Mouse (Mus musculus) liver, embryonic 14.5 days (tissue): ENCODE measurements around the gene Trpc5. TPM values are rescaled to one million over a fixed set of nuclear protein-coding genes. Genes with fewer than 3 reads are reported as not detected.
A peak's percentile ranks its signal among the peaks of the same experiment; 100 is the strongest.

Experiments used
- ATAC-seq: fragments of 200-750 bp; cut with Nextera tagmentation; 2 replicates; pipeline ENCODE4 v1.8.0; 2017; ENCODE audit warnings: moderate number of reproducible peaks, mild to moderate bottlenecking, moderate library complexity; ENCODE audit not compliant: insufficient read depth
- DNase-seq, 3 experiments: peaks; one replicate each; pipeline ENCODE4 v3.0.0-alpha.2; 2012 to 2013; ENCODE audit warnings: low read depth in 3 of 3, low spot score in 3 of 3
- H3K27ac ChIP-seq: fragments of 300-500 bp; sonication (generic); 2 replicates; pipeline ENCODE4 v1.5.1; 2014; ENCODE audit warnings: moderate library complexity, mild to moderate bottlenecking, control low read depth, inconsistent platforms
- H3K27me3 ChIP-seq: fragments of 300-500 bp; sonication (generic); 2 replicates; pipeline ENCODE4 v1.6.1; 2014; ENCODE audit warnings: mild to moderate bottlenecking, low read length, moderate library complexity; ENCODE audit not compliant: control insufficient read depth, insufficient read depth
- H3K36me3 ChIP-seq: fragments of 300-500 bp; sonication (generic); replicated peaks from 2 replicates; pipeline ENCODE4 v1.6.1; 2014; ENCODE audit warnings: low read depth; ENCODE audit not compliant: control insufficient read depth, insufficient read depth
- H3K4me1 ChIP-seq, 2 experiments: fragments of 200-500 bp in 1 of 2; fragments of 300-500 bp in 1 of 2; sonication (generic) in 1 of 2; replicated peaks; 2 replicates each; pipeline ENCODE4 v1.6.1; 2012 to 2014; ENCODE audit warnings: antibody characterized with exemption in 1 of 2, inconsistent platforms in 1 of 2, low read length in 1 of 2; ENCODE audit not compliant: control insufficient read depth in 2 of 2, insufficient read depth in 2 of 2
- H3K4me2 ChIP-seq: fragments of 300-500 bp; sonication (generic); 2 replicates; pipeline ENCODE4 v1.6.1; 2014; ENCODE audit warnings: low read depth, mild to moderate bottlenecking, control low read depth, moderate library complexity
- H3K4me3 ChIP-seq, 2 experiments: fragments of 200-500 bp in 1 of 2; fragments of 300-500 bp in 1 of 2; sonication (generic) in 1 of 2; 2 replicates each; pipeline ENCODE4 v1.5.1; 2012 to 2014; ENCODE audit warnings: low read depth in 2 of 2, low read length in 2 of 2, mild to moderate bottlenecking in 2 of 2, control low read depth in 1 of 2, inconsistent platforms in 1 of 2, moderate library complexity in 1 of 2; ENCODE audit not compliant: insufficient read depth in 1 of 2
- H3K9ac ChIP-seq: fragments of 300-500 bp; sonication (generic); replicated peaks from 2 replicates; pipeline ENCODE4 v1.6.1; 2014; ENCODE audit warnings: mild to moderate bottlenecking, control low read depth, moderate library complexity
- H3K9me3 ChIP-seq: fragments of 300-500 bp; sonication (generic); 2 replicates; pipeline ENCODE4 v1.6.1; 2016; ENCODE audit warnings: low read length, mixed read lengths; ENCODE audit not compliant: control insufficient read depth
- CTCF ChIP-seq: IDR thresholded peaks from 2 replicates; pipeline ENCODE4 v1.5.1; 2016; ENCODE audit warnings: antibody characterized with exemption, low read depth, control low read depth
- EP300 ChIP-seq: IDR thresholded peaks from 2 replicates; pipeline ENCODE4 v1.6.1; 2016; ENCODE audit warnings: antibody characterized with exemption, low read depth
- WGBS: fragments of 180-500 bp; shearing (Covaris S2); extraction: QIAGEN DNeasy Blood & Tissue Kit; methylation state at CpG from one replicate; pipeline ENCODE4 v1.1.7; 2014; ENCODE audit not compliant: insufficient replicate concordance; 5-methylcytosine and 5-hydroxymethylcytosine counted together
- polyA plus RNA-seq, 2 experiments: library from polyadenylated mRNA; depleted of rRNA in 1 of 2; stranded (reverse) in 1 of 2; unstranded in 1 of 2; fragments of >200 nt; fragmentation: Nextera tagmentation in 1 of 2; extraction: Ambion mirVana in 1 of 2; gene quantifications; 2 replicates each; pipeline versions ENCODE4 v1.2.1 to v1.2.3; 2012 to 2014

Gene Trpc5
- polyA plus RNA-seq, 2 experiments: 0.04 TPM; not detected in 1

- TF ChIP-seq CTCF (no peak), EP300 (no peak)
- 21% methylated on average over 19 of the region's 20 CpGs for WGBS
- Histone ChIP-seq H3K36me3 (no peaks in the 10 kb centered on the region), H3K9ac (no peak overlapping the region), H3K4me2 (0 out of 2 replicates have a peak overlapping the region, but pooled peaks have one; percentile 22), H3K4me1 (no peaks in the 10 kb centered on the region), H3K4me3 (no peak overlapping the region), H3K27ac (no peak overlapping the region), H3K27me3 (peaks cover 5% of the 10 kb centered on the region), H3K9me3 (no peaks in the 10 kb centered on the region)
- no peak for DNase-seq
- ATAC-seq: no peak
These were observed 238 bp downstream of the Trpc5 start for GRCm38 (mm10) chrX:144687742-144688141.

GRCm38 (mm10) chrX:144652196-144652595 lies 35.8 kb downstream of the Trpc5 start:
- no peaks in the 10 kb centered on the region for H3K9me3 ChIP-seq
- no peak for TF ChIP-seq EP300
- TF ChIP-seq CTCF: no peak
- no peak for DNase-seq

GRCm38 (mm10) chrX:144645394-144645793 lies 42.6 kb downstream of the Trpc5 start:
- H3K36me3 ChIP-seq: no peaks in the 10 kb centered on the region
- no peaks in the 10 kb centered on the region for H3K4me1 ChIP-seq
- no peak for DNase-seq
- ATAC-seq: no peak
- 33% methylated on average over 1 of the region's 1 CpGs for WGBS
- no peak overlapping the region for H3K9ac ChIP-seq
- no peak overlapping the region for H3K4me2 ChIP-seq
- H3K27ac ChIP-seq: no peak overlapping the region
- no peak for TF ChIP-seq EP300
- TF ChIP-seq CTCF: peak; percentile 31; the same call in 1 of the 2 replicates
- no peaks in the 10 kb centered on the region for H3K27me3 ChIP-seq
- H3K9me3 ChIP-seq: no peaks in the 10 kb centered on the region
- no peak overlapping the region for H3K4me3 ChIP-seq

More at GRCm38 (mm10) chrX:144652196-144652595, 35.8 kb downstream of the Trpc5 start:
- ATAC-seq: no peak
- Histone ChIP-seq H3K36me3 (no peaks in the 10 kb centered on the region), H3K9ac (no peak overlapping the region), H3K27me3 (no peaks in the 10 kb centered on the region), H3K4me3 (no peak overlapping the region), H3K27ac (no peak overlapping the region), H3K4me2 (no peak overlapping the region), H3K4me1 (no peaks in the 10 kb centered on the region)
- 53% methylated on average over 2 of the region's 2 CpGs for WGBS

GRCm38 (mm10) chrX:144644756-144645155 lies 43.2 kb downstream of the Trpc5 start:
- no peak overlapping the region for H3K27ac ChIP-seq
- no peaks in the 10 kb centered on the region for H3K27me3 ChIP-seq
- H3K9ac ChIP-seq: no peak overlapping the region
- no peak overlapping the region for H3K4me2 ChIP-seq
- no peaks in the 10 kb centered on the region for H3K4me1 ChIP-seq
- no peak overlapping the region for H3K4me3 ChIP-seq
- DNase-seq (no peak), ATAC-seq (no peak)
- WGBS: 25% methylated on average over 3 of the region's 3 CpGs
- no peak for TF ChIP-seq EP300
- TF ChIP-seq CTCF: no peak
- no peaks in the 10 kb centered on the region for H3K9me3 ChIP-seq
- H3K36me3 ChIP-seq: no peaks in the 10 kb centered on the region

- no peak overlapping the region for H3K9ac ChIP-seq
- no peaks in the 10 kb centered on the region for H3K9me3 ChIP-seq
- H3K27ac ChIP-seq: no peak overlapping the region
- H3K4me2 ChIP-seq: no peak overlapping the region
- H3K4me3 ChIP-seq: no peak overlapping the region
- H3K4me1 ChIP-seq: no peaks in the 10 kb centered on the region
- DNase-seq (no peak), ATAC-seq (no peak)
- WGBS: 39% methylated on average over 4 of the region's 4 CpGs
- H3K27me3 ChIP-seq: no peaks in the 10 kb centered on the region
- H3K36me3 ChIP-seq: no peaks in the 10 kb centered on the region
- TF ChIP-seq CTCF (no peak), EP300 (no peak)
These were observed 75.2 kb downstream of the Trpc5 start for GRCm38 (mm10) chrX:144612753-144613152.
